Mouse (Mus musculus) intestine, embryonic 14.5 days (tissue): ENCODE data around the gene Gdf15. TPM values are rescaled to one million over a fixed set of nuclear protein-coding genes. Genes with fewer than 3 reads are reported as not detected.

ENCODE experiments used
- ATAC-seq: fragments of 200-750 bp; cut with Nextera tagmentation; replicated peaks from 2 replicates; pipeline ENCODE4 v1.8.0; 2017; ENCODE audit warnings: low read depth, moderate number of reproducible peaks, moderate TSS enrichment, moderate library complexity; ENCODE audit not compliant: low FRiP score, low TSS enrichment
- DNase-seq: peaks from one replicate; pipeline ENCODE4 v3.0.0-alpha.2; 2018; ENCODE audit warnings: low spot score
- H3K27ac ChIP-seq: fragments of 300-500 bp; sonication (generic); 2 replicates; pipeline ENCODE4 v1.5.1; 2014; ENCODE audit warnings: low read depth, mild to moderate bottlenecking, control low read depth
- H3K27me3 ChIP-seq: fragments of 300-500 bp; sonication (generic); replicated peaks from 2 replicates; pipeline ENCODE4 v1.6.1; 2014; ENCODE audit warnings: low read length, control low read depth; ENCODE audit not compliant: control insufficient read depth, insufficient read depth
- H3K36me3 ChIP-seq: fragments of 300-500 bp; sonication (generic); 2 replicates; pipeline ENCODE4 v1.6.1; 2014; ENCODE audit warnings: low read length, control low read depth; ENCODE audit not compliant: control insufficient read depth, insufficient read depth
- H3K4me1 ChIP-seq: fragments of 300-500 bp; sonication (generic); replicated peaks from 2 replicates; pipeline ENCODE4 v1.6.1; 2014; ENCODE audit warnings: low read length, control low read depth, mixed read lengths; ENCODE audit not compliant: control insufficient read depth, insufficient read depth
- H3K4me2 ChIP-seq: fragments of 300-500 bp; sonication (generic); 2 replicates; pipeline ENCODE4 v1.6.1; 2014; ENCODE audit warnings: low read length
- H3K4me3 ChIP-seq: fragments of 300-500 bp; sonication (generic); 2 replicates; pipeline ENCODE4 v1.5.1; 2014; ENCODE audit warnings: low read depth, low read length, control low read depth, mixed read lengths
- H3K9ac ChIP-seq: fragments of 300-500 bp; sonication (generic); 2 replicates; pipeline ENCODE4 v1.6.1; 2014; ENCODE audit warnings: mild to moderate bottlenecking, low read length
- H3K9me3 ChIP-seq: fragments of 300-500 bp; sonication (generic); 2 replicates; pipeline ENCODE4 v1.6.1; 2016; ENCODE audit warnings: low read length, control low read depth; ENCODE audit not compliant: control insufficient read depth
- WGBS: fragments of 180-500 bp; shearing (Covaris S2); extraction: QIAGEN DNeasy Blood & Tissue Kit; methylation state at CpG from one replicate; pipeline ENCODE4 v1.1.7; 2014; 5-methylcytosine and 5-hydroxymethylcytosine counted together
- polyA plus RNA-seq: library from polyadenylated mRNA; unstranded; fragments of >200 nt; fragmentation: Nextera tagmentation; extraction: Ambion mirVana; gene quantifications from 2 replicates; pipeline ENCODE4 v1.2.1, GENCODE M21; 2014

Gene Gdf15
- polyA plus RNA-seq, 1 experiment from 2014 or later, result 1.1 TPM

DNA sequence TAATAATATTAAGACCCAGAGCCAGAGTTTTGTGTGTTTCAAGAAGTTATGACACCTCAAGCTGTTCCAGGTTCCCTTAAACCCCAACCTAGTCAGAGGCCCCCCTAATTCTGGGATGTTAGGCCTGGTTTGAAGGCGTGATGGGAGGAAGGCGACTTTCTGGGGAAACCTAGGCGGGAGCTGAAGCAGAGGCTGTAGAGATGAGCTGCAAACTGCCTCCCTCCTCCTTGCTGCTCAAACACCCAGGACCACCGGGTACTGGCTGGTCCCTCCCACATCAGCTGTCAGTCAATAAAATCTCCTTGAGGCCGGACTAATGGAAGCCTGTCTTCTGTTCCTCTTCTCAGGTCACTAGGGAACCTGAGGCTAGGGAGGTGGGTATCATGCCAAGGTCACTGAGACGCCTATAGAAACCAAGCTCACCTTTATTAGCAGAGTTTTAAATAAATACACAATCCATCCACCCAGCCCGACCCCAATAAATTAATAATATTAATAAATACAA, 3.2 kb downstream of the Gdf15 start:
- Histone ChIP-seq H3K4me1 (peaks cover 23% of the 10 kb centered on the region), H3K27ac (peak overlapping the region; percentile 28; the same call in 1 of the 2 replicates), H3K4me2 (peak overlapping the region; percentile 71), H3K36me3 (no peaks in the 10 kb centered on the region), H3K9ac (no peak overlapping the region; the same call in 1 of the 2 replicates), H3K27me3 (no peaks in the 10 kb centered on the region), H3K9me3 (no peaks in the 10 kb centered on the region), H3K4me3 (peak overlapping the region; percentile 44; the same call in 1 of the 2 replicates)
- no peak for ATAC-seq
- 55% methylated on average over 7 of the region's 7 CpGs for WGBS
- no peak for DNase-seq

DNA sequence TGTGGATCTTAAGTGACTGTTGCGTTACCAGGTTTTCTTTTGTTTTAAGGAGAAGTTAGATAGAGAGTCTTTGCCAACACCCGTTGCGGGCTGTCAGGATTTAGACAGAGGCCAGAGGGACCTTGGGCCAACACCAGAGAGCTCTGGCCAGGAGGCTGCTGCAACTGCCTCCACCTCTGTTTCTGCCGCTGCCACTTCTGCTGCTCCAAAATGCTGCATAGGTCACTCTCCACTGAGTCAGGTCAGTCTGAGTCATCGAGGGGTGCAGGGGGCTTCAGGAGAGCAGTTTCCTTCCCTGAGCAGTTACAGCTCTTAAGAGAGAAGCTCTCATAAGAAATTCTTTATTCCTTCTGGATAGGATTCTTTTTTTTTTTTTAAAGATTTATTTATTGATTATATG, 5.2 kb downstream of the Gdf15 start:
- Histone ChIP-seq H3K4me1 (peaks cover 21% of the 10 kb centered on the region), H3K9ac (no peak overlapping the region), H3K27me3 (no peaks in the 10 kb centered on the region), H3K27ac (no peak overlapping the region), H3K36me3 (no peaks in the 10 kb centered on the region), H3K4me2 (no peak overlapping the region), H3K9me3 (no peaks in the 10 kb centered on the region), H3K4me3 (no peak overlapping the region)
- 89% methylated on average over 5 of the region's 5 CpGs for WGBS
- ATAC-seq, result no peak
- DNase-seq, result no peak

DNA sequence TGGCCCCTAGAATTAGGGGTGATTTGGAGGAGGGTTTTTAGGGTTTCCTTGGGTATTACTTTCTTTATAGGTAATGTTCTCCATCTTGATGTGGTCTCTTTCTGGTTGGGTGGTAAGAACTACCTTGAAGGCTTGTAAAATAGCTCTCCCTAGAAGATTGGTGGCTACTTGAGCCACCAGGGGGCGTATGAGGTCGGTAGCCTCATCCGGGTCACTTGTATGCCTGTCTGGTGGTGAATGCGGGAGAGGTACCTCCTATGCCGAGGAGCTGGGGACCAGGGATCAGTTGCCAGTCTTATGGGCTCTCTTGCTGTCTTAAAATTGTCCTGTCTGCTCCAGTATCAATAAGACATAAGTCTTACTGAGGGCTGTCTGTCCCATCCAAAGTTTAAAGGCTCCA, 7.2 kb downstream of the Gdf15 start:
- Histone ChIP-seq H3K9ac (no peak overlapping the region), H3K27ac (no peak overlapping the region), H3K4me1 (peaks cover 1% of the 10 kb centered on the region; the same call in 1 of the 2 replicates), H3K27me3 (no peaks in the 10 kb centered on the region), H3K9me3 (no peaks in the 10 kb centered on the region), H3K4me3 (no peak overlapping the region), H3K36me3 (no peaks in the 10 kb centered on the region), H3K4me2 (no peak overlapping the region)
- ATAC-seq (no peak), DNase-seq (peak; percentile 78)
- 14% methylated on average over 5 of the region's 5 CpGs for WGBS

DNA sequence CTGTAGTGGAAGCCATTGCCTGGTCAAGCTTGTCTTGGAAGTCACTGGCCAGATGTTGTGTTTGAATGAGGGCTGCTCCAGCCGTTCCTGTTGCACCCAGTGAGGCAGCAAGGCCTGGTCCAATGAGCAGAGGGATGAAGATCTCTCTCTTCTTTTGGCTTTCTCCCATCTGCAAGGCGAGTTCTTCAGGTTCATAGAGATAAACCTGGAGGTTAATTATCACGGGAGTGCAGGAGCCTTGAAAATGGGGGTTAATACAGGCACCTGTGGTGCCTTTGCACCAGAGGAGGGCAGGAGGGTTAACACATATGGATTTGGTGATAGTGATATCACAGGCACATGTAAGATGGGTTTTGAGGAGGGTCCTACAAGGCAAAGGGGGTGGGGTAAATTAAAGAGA, 10.0 kb downstream of the Gdf15 start:
- Histone ChIP-seq H3K27me3 (no peaks in the 10 kb centered on the region), H3K36me3 (no peaks in the 10 kb centered on the region), H3K4me2 (no peak overlapping the region), H3K4me3 (no peak overlapping the region), H3K4me1 (no peaks in the 10 kb centered on the region), H3K9me3 (no peaks in the 10 kb centered on the region), H3K27ac (no peak overlapping the region), H3K9ac (no peak overlapping the region)
- ATAC-seq, result no peak
- 55% methylated on average over 3 of the region's 3 CpGs for WGBS
- DNase-seq, result no peak

DNA sequence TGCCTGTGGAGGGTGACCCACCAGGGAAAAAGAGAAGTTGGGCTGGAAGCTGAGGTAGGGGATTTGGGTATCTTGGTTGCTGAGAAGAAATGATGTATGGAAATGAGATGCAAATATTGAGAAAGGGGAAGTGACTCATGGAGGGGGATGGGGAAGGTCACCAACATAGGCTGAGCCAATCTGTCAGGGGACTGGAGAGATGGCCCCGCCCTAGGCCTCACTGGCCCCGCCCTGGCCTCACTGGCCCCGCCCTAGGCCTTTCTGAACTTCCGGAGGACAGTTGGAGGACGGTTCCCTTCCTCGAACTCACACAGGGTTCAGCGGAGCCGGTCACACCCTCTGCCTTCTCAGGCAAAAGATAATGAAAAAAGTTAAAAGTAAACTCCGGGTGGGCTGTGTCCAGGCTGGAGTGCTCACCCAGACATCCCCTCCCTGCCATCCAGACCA, 13.3 kb downstream of the Gdf15 start:
- DNase-seq (peak; percentile 65), ATAC-seq (peak; percentile 70)
- Histone ChIP-seq H3K27ac (no peak overlapping the region), H3K27me3 (no peaks in the 10 kb centered on the region), H3K4me2 (no peak overlapping the region), H3K4me3 (no peak overlapping the region), H3K9ac (no peak overlapping the region), H3K4me1 (0 out of 2 replicates have a peak, but pooled peaks cover 2% of the 10 kb centered on the region), H3K36me3 (no peaks in the 10 kb centered on the region), H3K9me3 (no peaks in the 10 kb centered on the region)
- WGBS, result 37% methylated on average over 9 of the region's 9 CpGs

DNA sequence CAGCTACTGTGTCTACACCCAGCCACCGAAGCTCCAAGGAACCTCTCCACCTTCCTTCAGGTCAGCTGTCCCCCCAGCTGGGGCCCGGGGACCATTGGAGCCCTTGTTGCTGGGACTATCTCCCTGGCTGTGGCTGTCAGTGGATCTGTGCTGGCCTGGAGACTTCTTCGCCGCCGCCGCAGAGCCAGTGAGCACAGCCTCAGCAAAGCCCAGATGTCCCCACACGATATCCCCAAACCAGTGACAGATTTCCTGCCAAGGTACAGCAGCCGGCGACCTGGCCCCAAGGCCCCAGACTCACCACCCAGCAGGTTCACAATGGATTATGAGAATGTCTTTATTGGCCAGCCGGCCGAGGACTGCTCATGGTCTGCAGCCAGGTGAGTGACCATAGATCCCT, 14.3 kb downstream of the Gdf15 start:
- Histone ChIP-seq H3K4me3 (no peak overlapping the region), H3K27ac (no peak overlapping the region), H3K36me3 (no peaks in the 10 kb centered on the region), H3K9ac (no peak overlapping the region), H3K9me3 (no peaks in the 10 kb centered on the region), H3K27me3 (no peaks in the 10 kb centered on the region), H3K4me1 (peaks cover 7% of the 10 kb centered on the region; the same call in 1 of the 2 replicates), H3K4me2 (no peak overlapping the region)
- no peak for ATAC-seq
- no peak for DNase-seq
- 84% methylated on average over 11 of the region's 11 CpGs for WGBS

DNA sequence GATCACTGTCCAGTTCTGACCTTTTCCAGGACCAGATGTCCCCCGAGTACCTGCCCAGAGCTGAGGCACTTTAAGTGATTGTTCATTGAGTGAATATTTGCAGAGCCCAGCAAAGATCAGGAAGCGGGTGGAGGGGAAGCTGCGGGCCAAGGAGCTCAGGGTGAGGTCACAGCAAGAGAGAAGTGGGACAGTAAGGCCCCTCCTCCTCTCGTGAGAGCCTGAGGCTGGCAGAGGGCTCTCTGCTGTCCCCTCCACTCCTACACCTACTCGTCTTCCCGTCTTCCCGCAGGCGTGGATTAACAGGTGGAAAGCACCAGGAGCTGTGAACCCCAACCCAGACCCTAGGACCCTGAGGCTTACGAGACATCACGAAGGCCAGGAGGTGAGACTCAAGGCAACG, 15.6 kb downstream of the Gdf15 start:
- no peaks in the 10 kb centered on the region for H3K27me3 ChIP-seq
- H3K36me3 ChIP-seq, result no peaks in the 10 kb centered on the region
- H3K4me3 ChIP-seq, result no peak overlapping the region
- H3K9ac ChIP-seq, result no peak overlapping the region
- peaks cover 10% of the 10 kb centered on the region; the same call in 1 of the 2 replicates for H3K4me1 ChIP-seq
- H3K4me2 ChIP-seq, result no peak overlapping the region
- ATAC-seq, result no peak
- no peaks in the 10 kb centered on the region for H3K9me3 ChIP-seq
- DNase-seq, result no peak
- no peak overlapping the region for H3K27ac ChIP-seq
- 49% methylated on average over 11 of the region's 11 CpGs for WGBS

DNA sequence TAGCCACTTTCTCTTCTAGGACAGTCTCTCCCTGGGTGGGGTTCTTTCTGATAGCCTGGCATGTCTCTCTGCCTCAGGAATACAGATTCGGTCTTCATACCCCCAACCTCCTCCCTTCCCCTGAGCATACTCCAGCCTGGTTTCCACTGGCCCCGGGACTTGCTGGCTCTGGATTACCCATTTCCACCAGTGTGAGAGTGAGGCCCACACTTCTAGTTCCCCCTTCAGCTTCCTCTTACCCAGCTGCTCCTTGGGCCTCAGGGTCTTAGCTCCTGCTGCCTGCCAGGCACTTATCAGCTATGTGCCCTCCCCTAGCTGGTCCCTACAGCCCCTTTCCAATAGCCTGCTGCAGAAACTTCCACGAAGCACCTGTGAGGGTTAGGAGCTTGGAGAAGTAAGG, 16.4 kb downstream of the Gdf15 start, which contains the start of gene Lrrc25:
TSS of gene Lrrc25 (plus strand) at position 262 of the 400 bp plus-strand sequence.
- Histone ChIP-seq H3K9me3 (no peaks in the 10 kb centered on the region), H3K4me3 (no peak within 1 kb of the TSS), H3K4me1 (peaks cover 13% of the 10 kb centered on the region; the same call in 1 of the 2 replicates), H3K9ac (no peak within 1 kb of the TSS), H3K27ac (no peak within 1 kb of the TSS), H3K36me3 (no peaks in the 10 kb centered on the region), H3K27me3 (no peaks in the 10 kb centered on the region), H3K4me2 (no peak within 1 kb of the TSS)
- no peak for ATAC-seq
- no peak for DNase-seq
- WGBS, result 80% methylated on average over 3 of the region's 3 CpGs

DNA sequence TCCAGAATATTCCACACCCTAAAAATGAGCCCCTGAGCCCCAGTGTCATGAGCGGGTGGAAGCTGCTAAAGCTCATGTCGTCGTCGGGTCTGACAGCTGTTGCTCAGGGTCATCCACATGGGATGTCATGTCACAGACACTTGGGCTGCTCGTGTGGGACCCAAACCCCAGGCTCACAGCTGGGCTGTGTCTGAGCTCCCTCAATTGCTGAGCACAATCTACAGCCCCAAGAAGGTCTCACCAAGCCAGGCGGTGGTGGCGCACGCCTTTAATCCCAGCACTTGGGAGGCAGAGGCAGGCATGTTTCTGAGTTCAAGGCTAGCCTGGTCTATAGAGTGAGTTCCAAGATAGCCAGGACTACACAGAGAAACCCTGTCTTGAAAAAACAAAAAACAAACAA, 17.0 kb downstream of the Gdf15 start:
- ATAC-seq (no peak), DNase-seq (no peak)
- WGBS, result 87% methylated on average over 8 of the region's 8 CpGs
- no peak overlapping the region for H3K9ac ChIP-seq
- H3K4me2 ChIP-seq, result no peak overlapping the region
- no peaks in the 10 kb centered on the region for H3K27me3 ChIP-seq
- no peak overlapping the region for H3K4me3 ChIP-seq
- H3K27ac ChIP-seq, result no peak overlapping the region
- H3K4me1 ChIP-seq, result peaks cover 17% of the 10 kb centered on the region; the same call in 1 of the 2 replicates
- H3K9me3 ChIP-seq, result no peaks in the 10 kb centered on the region
- H3K36me3 ChIP-seq, result no peaks in the 10 kb centered on the region
